In the genomic region with DNA sequence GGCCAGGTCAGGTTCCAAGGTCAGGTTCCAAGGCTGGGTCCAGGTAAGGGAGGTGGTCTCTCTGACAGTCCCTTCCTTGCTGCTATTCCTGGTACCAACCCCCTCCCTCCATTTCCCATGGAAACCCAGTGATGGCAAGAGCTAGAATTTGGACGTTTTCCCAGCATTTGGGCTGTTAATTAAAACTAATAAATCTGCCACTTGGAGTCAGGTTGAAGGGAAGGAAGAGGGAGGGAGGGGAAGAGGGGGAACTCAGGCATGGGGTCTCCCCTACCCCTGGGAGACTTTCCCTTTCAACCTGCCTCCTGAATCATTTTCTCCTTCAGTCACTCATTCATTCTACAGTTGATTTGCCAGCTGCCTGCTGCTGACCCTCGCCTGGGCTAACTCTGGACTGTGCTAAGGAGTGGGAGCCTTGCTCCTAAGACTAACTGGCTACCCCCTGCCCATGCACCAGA, we compare ENCODE assay signal across 20 mouse cellular contexts.
A peak's percentile ranks its signal among the peaks of the same experiment; 100 is the strongest.
DNase-seq lines count a peak whose midpoint lies in the region; ATAC-seq lines count a peak whose summit lies in the region.
"Had no signal": no experiment of that assay in that cellular context is flagged by ENCODE, and none has a peak within 500 bp of the region (broad histone marks: within the 10 kb centered on the region; RNA-seq: fewer than 3 reads in every experiment).

No protein-coding gene starts in this region.

- DNase-seq in heart, adult 11 months: no peak
- DNase-seq in left cerebral cortex, postnatal 4 days: peak; percentile 38
- DNase-seq in left cerebral cortex, postnatal 25 days (ENCODE audit: low spot score in 2 of 2): no peak
- DNase-seq in lung, postnatal 25 days (ENCODE audit: low spot score): no peak
- DNase-seq: adrenal gland, postnatal 10 days; cerebellum, postnatal 25 days; gastrocnemius, postnatal 10 days; kidney, postnatal 10 days; liver; thymus, postnatal 36 days had no signal

- H3K27ac ChIP-seq in heart, embryonic 15.5 days: no peak overlapping the region
- H3K27ac ChIP-seq in hindbrain, embryonic 16.5 days (ENCODE audit: low read depth, low read length): no peak overlapping the region
- 0 out of 2 replicates have a peak overlapping the region, but pooled peaks have one; percentile 34 for H3K27ac ChIP-seq in neural tube, embryonic 14.5 days (ENCODE audit: low read depth, low read length)
- H3K27ac ChIP-seq: embryonic facial prominence, embryonic 12.5 days; left cerebral cortex, adult 2 months; lung, embryonic 15.5 days; stomach, postnatal 0 days had no signal

- 34% methylated on average over 2 of the region's 2 CpGs for WGBS in heart, embryonic 15.5 days
- 12% methylated on average over 2 of the region's 2 CpGs for WGBS in hindbrain, embryonic 16.5 days
- WGBS in neural tube, embryonic 14.5 days: 6% methylated on average over 2 of the region's 2 CpGs

- no peaks in the 10 kb centered on the region for H3K9me3 ChIP-seq in heart, embryonic 15.5 days (replicated peaks)
- H3K9me3 ChIP-seq in hindbrain, embryonic 16.5 days (ENCODE audit: control insufficient read depth, low read length): no peaks in the 10 kb centered on the region
- no peaks in the 10 kb centered on the region for H3K9me3 ChIP-seq in neural tube, embryonic 14.5 days (ENCODE audit: control insufficient read depth, low read length)
- H3K9me3 ChIP-seq: embryonic facial prominence, embryonic 12.5 days; lung, embryonic 15.5 days had no signal

- H3K27me3 ChIP-seq in heart, embryonic 15.5 days: no peaks in the 10 kb centered on the region; the same call in 1 of the 2 replicates
- no peaks in the 10 kb centered on the region for H3K27me3 ChIP-seq in hindbrain, embryonic 16.5 days (replicated peaks; ENCODE audit: control insufficient read depth, insufficient read depth, low read length)
- no peaks in the 10 kb centered on the region for H3K27me3 ChIP-seq in neural tube, embryonic 14.5 days (ENCODE audit: control insufficient read depth, insufficient read depth, low read length)
- H3K27me3 ChIP-seq: embryonic facial prominence, embryonic 12.5 days; lung, embryonic 15.5 days had no signal

- H3K9ac ChIP-seq in heart, embryonic 15.5 days: no peak overlapping the region
- H3K9ac ChIP-seq in hindbrain, embryonic 16.5 days (ENCODE audit: low read depth, low read length): no peak overlapping the region
- no peak overlapping the region for H3K9ac ChIP-seq in neural tube, embryonic 14.5 days (replicated peaks; ENCODE audit: low read depth, low read length)
- H3K9ac ChIP-seq: embryonic facial prominence, embryonic 12.5 days; lung, embryonic 15.5 days had no signal

- 0 out of 2 replicates have a peak, but pooled peaks have one; percentile 16 for ATAC-seq in heart, embryonic 15.5 days (replicated peaks; ENCODE audit: insufficient number of reproducible peaks, insufficient read depth, low FRiP score, low read depth)
- ATAC-seq in hindbrain, embryonic 16.5 days: peak; percentile 43; the same call in 1 of the 2 replicates
- ATAC-seq in neural tube, embryonic 14.5 days (ENCODE audit: low read depth): peak; percentile 73
- ATAC-seq: inflammation-experienced regulatory T-cells, adult 6 months had no signal

- H3K4me2 ChIP-seq in heart, embryonic 15.5 days: no peak overlapping the region
- no peak overlapping the region for H3K4me2 ChIP-seq in hindbrain, embryonic 16.5 days (ENCODE audit: low read length)
- no peak overlapping the region for H3K4me2 ChIP-seq in neural tube, embryonic 14.5 days (ENCODE audit: low read depth, low read length)
- H3K4me2 ChIP-seq: embryonic facial prominence, embryonic 12.5 days; lung, embryonic 15.5 days had no signal

- no peaks in the 10 kb centered on the region for H3K36me3 ChIP-seq in heart, embryonic 15.5 days
- no peaks in the 10 kb centered on the region for H3K36me3 ChIP-seq in hindbrain, embryonic 16.5 days (ENCODE audit: control insufficient read depth, insufficient read depth, low read length)
- H3K36me3 ChIP-seq in neural tube, embryonic 14.5 days (ENCODE audit: control insufficient read depth, insufficient read depth, low read length): no peaks in the 10 kb centered on the region
- H3K36me3 ChIP-seq: embryonic facial prominence, embryonic 12.5 days; G1E; lung, embryonic 15.5 days had no signal

- no peaks in the 10 kb centered on the region for H3K4me1 ChIP-seq in heart, embryonic 15.5 days (replicated peaks)
- peaks cover 27% of the 10 kb centered on the region for H3K4me1 ChIP-seq in hindbrain, embryonic 16.5 days (ENCODE audit: control insufficient read depth, insufficient read depth, low read depth, low read length)
- H3K4me1 ChIP-seq in neural tube, embryonic 14.5 days (ENCODE audit: control insufficient read depth, insufficient read depth, low read length): peaks cover 38% of the 10 kb centered on the region
- H3K4me1 ChIP-seq: lung, embryonic 15.5 days had no signal

- intact Hi-C loops in left cerebral cortex, postnatal 4 days (cut with DNase I): no loop called here
- intact Hi-C loops in left cerebral cortex, postnatal 25 days (cut with DNase I): no loop called here

- no peak overlapping the region for H3K4me3 ChIP-seq in heart, embryonic 15.5 days
- no peak overlapping the region for H3K4me3 ChIP-seq in hindbrain, embryonic 16.5 days (ENCODE audit: low read length)
- H3K4me3 ChIP-seq in neural tube, embryonic 14.5 days (ENCODE audit: low read depth, low read length): no peak overlapping the region
- H3K4me3 ChIP-seq: embryonic facial prominence, embryonic 12.5 days; left cerebral cortex, adult 2 months; lung, embryonic 15.5 days; megakaryocyte, embryonic 14.5 days had no signal

Comparison
In these comparisons a context has a peak if more than half of its experiments do, and no peak if none do; other contexts are left out.
1. ATAC-seq: peak in every context shown above with its lines; median percentile 73 in neural tube, embryonic 14.5 days; 43 in hindbrain, embryonic 16.5 days; 16 in heart, embryonic 15.5 days.